Mouse (Mus musculus): ENCODE results near the gene 4933434E20Rik.

4933434E20Rik gene

GRCm38 (mm10) chr3:90080498-90080863 is 29.0 kb downstream of the 4933434E20Rik start:
- in situ Hi-C loops (cut with MseI, MboI): no loop called here

GRCm38 (mm10) chr3:90081365-90082240 is 30.2 kb downstream of the 4933434E20Rik start:
- in situ Hi-C loops (cut with MseI, MboI): no loop called here

DNA sequence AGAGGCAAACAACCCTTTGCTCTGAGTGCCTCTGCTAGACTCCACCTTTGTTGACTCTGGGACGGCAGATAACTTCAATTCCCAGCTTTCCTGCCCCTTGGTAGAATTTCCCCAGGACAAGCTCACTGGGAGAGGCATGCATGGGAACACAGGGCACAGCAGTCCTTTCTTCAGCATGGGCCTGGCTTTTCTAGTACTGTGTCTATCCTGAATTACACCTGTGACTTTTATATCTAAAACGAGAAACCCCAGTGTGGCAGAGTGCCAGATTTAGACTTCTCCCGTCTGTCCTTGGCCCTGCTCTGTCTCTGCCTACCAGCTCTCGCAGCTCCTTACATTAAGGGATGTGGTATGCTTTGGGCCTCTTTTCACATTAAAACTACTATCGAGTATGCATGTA is 31.6 kb downstream of the 4933434E20Rik start:
- in situ Hi-C loops (cut with MseI, MboI): no loop called here

DNA sequence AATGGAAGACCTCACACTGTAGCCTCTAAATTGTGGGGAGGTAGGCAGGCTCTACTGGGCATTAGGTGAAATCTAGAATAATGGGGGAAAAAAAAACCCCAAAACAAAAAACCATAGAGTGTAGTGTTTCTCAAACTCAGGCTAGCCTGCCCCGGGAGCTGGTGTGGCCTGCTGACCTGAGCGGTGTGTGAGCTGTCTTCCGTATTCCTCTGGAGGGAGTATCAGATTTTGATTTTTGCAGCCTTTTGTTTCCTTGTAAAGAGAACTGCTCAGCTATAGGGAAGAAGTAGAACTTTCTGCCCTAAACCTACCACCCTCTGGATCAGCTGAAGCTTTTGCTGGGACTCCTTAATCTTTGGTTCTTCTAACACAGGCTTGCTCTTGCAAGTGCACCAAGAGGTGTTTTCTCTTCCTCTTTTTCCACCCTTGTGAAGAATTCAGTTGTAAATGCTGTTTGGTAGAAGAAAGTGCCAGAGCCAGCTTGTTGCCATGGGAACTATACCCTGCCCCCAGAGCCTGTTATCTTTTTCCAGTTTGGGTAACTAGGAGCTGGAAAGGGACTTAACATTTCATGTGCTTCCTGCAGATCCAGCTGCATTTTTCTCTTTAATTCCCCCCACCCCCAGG is 32.4 kb downstream of the 4933434E20Rik start:
- in situ Hi-C loops (cut with MseI, MboI): no loop called here

- in situ Hi-C loops (cut with MseI, MboI): no loop called here
Observed at GRCm38 (mm10) chr3:90084790-90085189, 33.4 kb downstream of the 4933434E20Rik start.

DNA sequence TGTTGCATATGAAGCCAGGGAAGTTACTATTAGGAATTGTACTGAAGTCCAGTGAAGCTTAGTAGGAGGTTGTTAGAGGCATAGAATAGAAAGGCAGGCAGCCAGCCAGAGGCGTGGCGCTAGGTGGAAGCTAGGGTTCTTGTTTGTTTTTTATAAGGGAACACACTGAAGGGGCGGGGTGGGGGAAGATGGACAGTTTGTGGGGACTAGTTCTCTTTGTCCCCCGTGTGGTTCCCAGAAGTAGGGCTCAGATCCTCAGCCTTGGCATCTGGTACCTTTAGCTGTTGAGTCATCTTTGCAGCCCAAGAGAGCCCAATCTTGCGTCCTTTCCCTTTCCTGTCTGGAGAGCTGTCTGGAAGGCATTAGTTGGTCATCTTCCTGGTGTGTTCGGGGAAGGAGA is 33.8 kb downstream of the 4933434E20Rik start:
- in situ Hi-C loops (cut with MseI, MboI): no loop called here

- in situ Hi-C loops (cut with MseI, MboI): no loop called here
Observed at GRCm38 (mm10) chr3:90086068-90086467, 34.6 kb downstream of the 4933434E20Rik start.

GRCm38 (mm10) chr3:90088617-90089016 is 37.2 kb downstream of the 4933434E20Rik start:
- in situ Hi-C loops (cut with MseI, MboI): no loop called here

DNA sequence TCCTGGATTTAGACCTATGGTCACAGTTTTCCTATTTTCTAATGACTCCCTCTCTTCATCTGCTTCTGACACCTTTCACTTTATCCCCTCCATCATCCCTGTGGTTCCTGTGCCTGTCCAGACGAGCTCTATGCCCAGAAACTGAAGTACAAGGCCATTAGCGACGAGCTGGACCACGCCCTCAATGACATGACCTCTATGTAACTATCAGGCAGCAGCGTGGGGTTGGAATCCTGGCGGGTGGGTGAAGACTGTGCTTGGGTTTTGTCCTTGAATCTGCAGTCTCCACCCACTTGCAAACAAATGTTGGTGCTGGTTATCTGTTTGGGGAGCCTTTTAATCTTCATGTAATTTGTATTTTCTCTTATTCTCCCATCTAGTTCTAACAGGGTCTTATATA is 39.5 kb downstream of the 4933434E20Rik start:
- in situ Hi-C loops (cut with MseI, MboI): no loop called here

GRCm38 (mm10) chr3:90094453-90094852 is 43.0 kb downstream of the 4933434E20Rik start:
- in situ Hi-C loops (cut with MseI, MboI): no loop called here

- in situ Hi-C loops (cut with MseI, MboI): no loop called here
Observed at GRCm38 (mm10) chr3:90097928-90098327, 46.5 kb downstream of the 4933434E20Rik start.

GRCm38 (mm10) chr3:90101010-90101409 is 49.6 kb downstream of the 4933434E20Rik start:
- in situ Hi-C loops (cut with MseI, MboI): no loop called here

DNA sequence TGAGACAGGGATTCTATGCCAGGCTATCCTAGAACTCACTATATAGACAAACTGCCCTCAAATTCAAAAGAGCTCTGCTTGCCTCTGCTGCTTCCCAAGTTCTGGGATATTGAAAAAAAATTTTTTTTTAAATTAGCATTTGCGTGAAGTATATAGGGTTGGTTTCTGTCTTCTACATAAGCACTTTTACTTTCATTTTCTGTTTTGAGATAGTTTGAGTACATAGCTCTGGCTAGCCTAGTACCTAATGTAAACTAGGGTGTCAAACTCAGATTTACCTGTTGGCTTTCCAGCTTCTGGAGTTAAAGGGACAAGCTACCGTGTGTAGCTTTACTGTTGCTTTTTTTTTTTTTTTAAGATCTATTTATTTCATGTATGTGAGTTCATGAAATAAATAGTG is 50.2 kb downstream of the 4933434E20Rik start:
- in situ Hi-C loops (cut with MseI, MboI): no loop called here

GRCm38 (mm10) chr3:90102239-90102638 is 50.8 kb downstream of the 4933434E20Rik start:
- in situ Hi-C loops (cut with MseI, MboI): no loop called here

GRCm38 (mm10) chr3:90103176-90103575 is 51.7 kb downstream of the 4933434E20Rik start:
- in situ Hi-C loops (cut with MseI, MboI): no loop called here

DNA sequence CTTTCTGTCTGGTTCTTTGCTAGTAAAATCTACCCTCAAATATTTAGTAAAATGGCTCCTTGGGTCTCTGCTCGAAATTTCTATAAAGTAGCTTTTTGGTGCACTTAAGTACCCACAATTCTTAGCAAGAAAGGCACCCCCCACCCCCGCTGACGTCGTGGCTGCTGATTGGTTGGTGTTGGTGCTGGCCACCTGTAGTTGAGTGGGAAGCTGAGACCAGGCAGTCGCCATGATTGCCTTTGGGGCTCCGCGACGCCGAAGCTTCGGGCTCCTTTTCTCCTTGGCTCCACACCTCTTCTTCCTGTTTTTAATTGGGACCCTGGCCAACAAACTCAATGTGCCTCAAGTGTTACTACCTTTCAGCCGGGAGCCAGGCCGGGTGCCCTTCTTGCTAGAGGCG is 52.5 kb downstream of the 4933434E20Rik start, which contains the start of gene Nup210l:
Gene Nup210l (plus strand): TSS at position 195 of the 400 bp plus-strand sequence.
- in situ Hi-C loops (cut with MseI, MboI): no loop called here

DNA sequence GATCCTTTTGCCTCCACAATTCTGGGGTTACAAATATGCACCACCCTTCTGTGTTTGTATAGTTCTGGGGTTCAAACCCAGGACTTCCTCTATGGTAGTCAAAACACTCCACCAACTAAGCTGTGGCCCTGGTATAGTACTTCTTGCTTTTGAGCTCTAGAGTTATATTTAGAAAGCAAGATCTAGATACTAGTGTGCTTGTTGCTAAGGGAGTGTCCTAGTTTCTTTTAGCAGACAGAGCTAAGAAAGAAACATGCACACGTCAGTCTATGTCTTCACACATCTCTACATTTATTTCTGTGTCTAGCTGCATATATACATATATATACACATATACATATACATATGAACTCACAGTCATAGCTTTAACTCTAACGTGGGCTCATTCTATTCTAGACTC is 60.3 kb downstream of the 4933434E20Rik start:
- in situ Hi-C loops (cut with MseI, MboI): no loop called here

- in situ Hi-C loops (cut with MseI, MboI): no loop called here
Observed at GRCm38 (mm10) chr3:90114342-90114741, 62.9 kb downstream of the 4933434E20Rik start.

DNA sequence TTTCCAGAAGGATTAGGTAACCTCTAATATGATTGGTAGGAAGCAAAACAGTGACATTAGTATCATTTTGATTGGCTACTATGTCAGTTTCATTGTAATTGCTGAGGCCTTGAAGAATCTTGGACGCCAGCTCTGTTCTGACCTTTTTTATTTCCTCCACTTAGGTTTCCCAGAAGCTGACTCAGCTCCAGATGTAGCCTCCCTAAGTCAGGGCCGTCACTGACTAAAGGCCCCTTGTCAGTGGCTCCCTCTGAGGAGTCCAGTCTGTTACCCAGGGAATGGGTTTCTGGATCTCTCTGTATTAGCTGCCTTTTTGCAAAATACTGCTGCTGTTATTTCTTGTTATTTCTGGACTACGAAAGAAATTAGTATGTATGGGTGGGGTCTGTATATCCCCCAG is 64.1 kb downstream of the 4933434E20Rik start:
- in situ Hi-C loops (cut with MseI, MboI): no loop called here
